Mouse (Mus musculus): ENCODE data around the gene Cep135. TPM values are rescaled to one million over a fixed set of nuclear protein-coding genes. Genes with fewer than 3 reads are reported as not detected.
A peak's percentile ranks its signal among the peaks of the same experiment; 100 is the strongest.

Cep135 gene
- polyA plus RNA-seq, 2 experiments from 2014 or later: 5.0 TPM

DNA sequence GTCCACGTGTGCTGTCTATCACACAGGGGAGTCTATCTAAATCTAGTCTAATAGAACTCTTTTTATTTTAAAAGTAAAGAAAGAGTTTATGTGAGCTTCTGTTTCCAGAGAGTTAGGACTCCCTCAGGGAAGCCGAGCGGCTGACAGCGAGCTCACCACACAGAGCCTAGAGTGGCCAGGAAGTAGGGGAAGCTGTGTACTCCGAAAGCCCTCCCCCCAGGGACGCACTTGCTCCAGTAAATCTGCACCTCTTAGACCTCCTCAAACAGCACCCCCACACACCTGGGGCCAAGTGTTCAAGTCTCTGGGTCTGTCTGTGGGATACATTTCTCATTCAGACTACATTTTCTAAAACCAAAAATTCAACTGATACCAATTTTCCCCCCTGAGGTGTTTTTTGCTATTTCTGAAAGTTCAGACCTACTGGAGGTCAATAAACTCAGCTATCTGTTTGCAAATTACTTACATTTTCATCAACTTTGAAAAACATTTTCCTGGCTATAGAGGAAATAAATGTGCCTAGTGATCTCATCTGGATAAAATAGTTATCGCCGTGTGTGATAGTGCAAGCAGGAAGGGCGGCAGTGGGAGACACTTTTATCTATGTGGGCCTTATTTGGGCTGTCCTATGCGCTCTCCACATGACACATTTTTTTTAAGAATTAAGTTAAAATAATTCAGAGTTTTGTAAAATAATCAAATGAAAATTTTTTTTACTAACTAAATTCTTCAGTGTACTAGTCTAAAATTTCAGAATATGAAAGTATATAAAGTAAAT, 56.8 kb downstream of the Cep135 start:
- ATAC-seq: no peak

GRCm38 (mm10) chr5:76649897-76650296, 61.4 kb downstream of the Cep135 start:
- ATAC-seq: no peak

- no peak for ATAC-seq
Measured at GRCm38 (mm10) chr5:76651151-76651725, 62.7 kb downstream of the Cep135 start.

GRCm38 (mm10) chr5:76656212-76656611, 67.7 kb downstream of the Cep135 start, which contains the start of gene C530008M17Rik:
Gene C530008M17Rik, plus strand, starts transcription at chr5:76656512.
- no peak for ATAC-seq

- no peak for ATAC-seq
Measured at GRCm38 (mm10) chr5:76657245-76658083, 69.0 kb downstream of the Cep135 start.

GRCm38 (mm10) chr5:76658084-76658934, 69.8 kb downstream of the Cep135 start:
- ATAC-seq: peak; percentile 14

- ATAC-seq: no peak
Measured at GRCm38 (mm10) chr5:76659958-76660635, 71.6 kb downstream of the Cep135 start.

DNA sequence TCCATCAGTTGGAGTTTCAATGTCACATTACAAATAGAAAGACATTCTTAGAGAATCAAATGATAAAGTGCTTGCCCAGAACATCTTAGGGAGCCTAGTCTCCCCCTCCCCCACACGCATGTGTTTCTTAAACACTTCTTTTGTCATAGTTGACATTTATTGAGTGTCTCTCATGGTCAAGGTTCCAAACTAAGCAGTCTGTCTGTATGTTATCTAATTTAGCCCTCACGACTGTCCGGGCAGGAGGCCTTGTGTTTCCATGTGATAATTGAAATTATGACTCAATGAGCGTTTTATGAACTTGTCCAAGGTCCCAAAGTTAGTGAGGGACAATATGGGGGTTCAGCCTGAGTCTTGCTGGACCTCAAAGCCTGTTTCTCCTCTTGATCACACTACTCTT, 72.8 kb downstream of the Cep135 start:
- no peak for ATAC-seq

- ATAC-seq: no peak
Measured at GRCm38 (mm10) chr5:76664936-76665335, 76.4 kb downstream of the Cep135 start.

GRCm38 (mm10) chr5:76665421-76665820, 76.9 kb downstream of the Cep135 start:
- no peak for ATAC-seq

- no peak for ATAC-seq
Measured at GRCm38 (mm10) chr5:76666026-76666756, 77.7 kb downstream of the Cep135 start.

- ATAC-seq: no peak
Measured at GRCm38 (mm10) chr5:76668118-76668517, 79.6 kb downstream of the Cep135 start.

- ATAC-seq: no peak
Measured at GRCm38 (mm10) chr5:76668547-76668946, 80.0 kb downstream of the Cep135 start.

DNA sequence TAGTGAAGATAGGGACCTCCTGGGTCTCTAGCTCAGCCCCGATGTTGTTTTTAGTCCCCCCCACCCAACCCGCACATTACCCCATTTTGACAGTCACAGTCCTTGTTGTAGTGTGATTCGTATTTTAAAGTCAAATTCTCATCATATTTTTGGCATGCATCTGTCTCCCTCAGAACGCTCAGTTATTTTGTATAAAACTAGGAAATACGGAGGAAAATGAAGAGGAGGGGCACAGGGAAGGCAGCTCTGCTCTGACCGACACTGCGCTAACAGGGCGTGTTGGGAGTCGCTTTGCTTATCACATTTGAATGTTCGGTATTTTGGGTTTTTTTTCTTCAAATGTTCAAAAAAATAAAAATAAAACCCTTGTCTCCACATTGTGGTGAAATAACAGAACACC, 81.7 kb downstream of the Cep135 start:
- no peak for ATAC-seq

DNA sequence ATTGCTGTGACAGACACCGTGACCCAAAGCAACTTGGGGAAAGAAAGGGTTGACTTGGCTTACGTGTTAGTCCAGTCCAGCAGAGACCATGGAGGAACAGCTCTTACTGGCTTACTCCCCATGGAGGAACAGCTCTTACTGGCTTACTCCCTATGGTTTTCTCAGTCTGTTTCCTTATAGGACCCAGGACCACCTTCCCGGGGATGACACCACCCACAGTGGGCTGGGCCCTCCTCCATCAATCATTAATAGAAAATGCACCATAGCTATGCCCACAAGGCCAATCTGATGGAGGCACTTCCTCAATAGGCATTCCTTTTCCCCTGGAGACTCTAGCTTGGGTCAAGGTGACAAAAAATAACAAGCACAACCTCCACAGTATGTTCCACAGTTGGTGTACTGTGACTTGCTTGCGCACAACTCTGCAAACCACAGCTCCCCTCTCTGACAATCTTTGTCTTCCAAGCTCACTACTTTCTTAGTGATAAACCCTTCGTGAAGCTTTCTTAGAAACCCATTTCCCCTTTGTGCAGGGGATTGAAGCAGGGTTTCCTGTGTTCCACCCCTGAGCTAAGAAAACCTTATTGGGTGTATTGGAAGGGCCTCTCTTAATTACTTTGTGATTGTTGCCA, 85.6 kb downstream of the Cep135 start:
- no peak for ATAC-seq

DNA sequence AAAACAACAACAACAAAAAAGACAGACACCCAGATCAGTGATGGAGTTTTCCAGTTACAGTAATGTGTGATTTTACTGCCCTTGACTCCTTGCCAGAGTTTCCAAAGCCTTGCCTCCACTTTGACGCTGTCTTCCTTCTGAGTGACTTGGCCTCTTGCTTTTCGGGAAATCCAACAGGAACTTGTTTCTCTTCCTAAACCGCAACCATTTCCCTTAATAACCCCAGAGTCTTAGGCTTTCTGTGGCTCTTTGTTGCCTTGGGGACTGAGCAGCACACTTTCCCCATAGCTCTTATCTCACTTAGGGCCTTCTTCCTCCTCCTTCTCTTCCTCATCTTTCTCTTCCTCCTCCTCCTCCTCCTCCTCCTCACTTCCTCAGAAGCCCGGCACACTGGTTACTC, 86.9 kb downstream of the Cep135 start:
- ATAC-seq: no peak

- peak; percentile 79 for ATAC-seq
Measured at GRCm38 (mm10) chr5:76680959-76681358, 92.5 kb downstream of the Cep135 start.

GRCm38 (mm10) chr5:76681895-76682656, 93.6 kb downstream of the Cep135 start:
- no peak for ATAC-seq

DNA sequence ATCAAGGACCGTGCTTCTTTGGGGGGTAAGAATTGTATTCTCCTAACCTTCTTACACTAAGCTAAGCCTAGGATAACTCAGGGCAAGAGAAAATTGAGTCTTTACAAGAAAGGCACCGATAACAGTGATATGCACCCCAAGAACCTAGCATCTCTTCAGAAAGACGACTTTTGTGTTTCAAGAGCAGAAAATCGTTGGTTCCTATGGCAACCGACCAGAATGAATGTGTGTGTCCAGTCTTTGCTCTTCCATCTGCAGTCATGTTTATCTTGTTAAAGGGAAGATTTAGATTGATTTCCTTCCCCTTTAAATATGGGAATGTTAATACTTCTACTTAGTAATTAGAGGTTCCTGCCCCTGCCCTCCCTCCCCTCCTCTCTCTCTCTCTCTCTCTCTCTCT, 95.0 kb downstream of the Cep135 start:
- ATAC-seq: no peak

Measured in CD4-positive, CD25-positive, alpha-beta regulatory T cell, adult 4 months (primary cell).